Mouse (Mus musculus): ENCODE data around the gene Sec14l2. TPM values are rescaled to one million over a fixed set of nuclear protein-coding genes. Genes with fewer than 3 reads are reported as not detected.
"Not testable (repeated sequence)": the region's sequence is repeated elsewhere in the genome, so short reads cannot be mapped to it uniquely, and the experiment has no call there.

Sec14l2 gene
- polyA plus RNA-seq, 1 experiment from 2014 or later = 4.8 TPM

DNA sequence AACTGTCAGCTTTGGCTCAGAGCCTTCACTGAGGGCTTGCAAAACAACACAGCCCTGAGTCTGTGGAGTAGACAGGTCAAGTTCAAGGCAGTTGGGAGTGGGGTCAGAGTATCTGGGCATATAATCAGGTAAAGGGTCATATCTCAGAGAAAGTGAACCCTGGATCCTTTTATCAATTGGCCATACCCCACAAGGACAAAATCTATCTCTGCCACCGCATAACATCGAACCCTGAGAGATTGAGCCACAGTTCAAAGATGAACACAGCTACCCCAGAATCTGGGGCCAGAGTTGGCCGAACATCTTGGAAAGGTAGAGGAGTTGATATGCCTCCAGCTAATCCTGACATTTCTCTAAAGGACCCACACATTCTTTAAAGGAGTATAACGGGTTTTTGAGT is 11.2 kb downstream of the Sec14l2 start:
- H3K9me3 ChIP-seq (replicated peaks; ENCODE audit: control insufficient read depth, low read length, poor library complexity, severe bottlenecking) = no peaks in the 10 kb centered on the region
- H3K9ac ChIP-seq (ENCODE audit: low read depth, low read length) = no peak overlapping the region
- H3K4me3 ChIP-seq (ENCODE audit: low read depth, low read length) = no peak overlapping the region
- H3K27me3 ChIP-seq (ENCODE audit: control insufficient read depth, insufficient read depth, low read depth, low read length) = no peaks in the 10 kb centered on the region
- H3K4me1 ChIP-seq (ENCODE audit: control insufficient read depth, insufficient read depth, low read length) = no peaks in the 10 kb centered on the region; the same call in 1 of the 2 replicates
- H3K36me3 ChIP-seq (ENCODE audit: control insufficient read depth, insufficient read depth, low read length) = 0 out of 2 replicates have a peak, but pooled peaks cover 7% of the 10 kb centered on the region
- H3K4me2 ChIP-seq (ENCODE audit: low read length) = no peak overlapping the region
- no peak overlapping the region for H3K27ac ChIP-seq (ENCODE audit: low read length)
- no peak for ATAC-seq
- 93% methylated on average over 4 of the region's 4 CpGs for WGBS

DNA sequence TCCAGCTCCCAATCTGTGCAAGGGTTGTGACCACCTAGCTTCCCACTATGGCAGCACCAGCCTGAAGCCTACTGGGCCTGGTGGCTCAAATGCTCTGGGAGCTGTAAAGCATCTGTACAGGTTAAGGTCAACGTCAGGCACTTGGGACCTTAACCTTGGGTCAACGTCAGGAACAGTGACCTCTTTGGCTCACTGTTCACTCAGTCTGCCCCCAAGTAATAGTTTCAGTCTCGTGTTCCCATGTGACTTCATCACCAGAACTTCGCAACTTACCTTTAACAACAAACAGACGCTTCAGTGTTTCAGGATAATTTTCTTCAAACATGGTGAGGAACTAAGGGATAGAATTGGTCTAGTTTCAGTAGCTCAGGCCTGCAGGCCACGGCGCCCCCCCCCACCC is 14.5 kb downstream of the Sec14l2 start:
- no peak for ATAC-seq
- no peak overlapping the region for H3K9ac ChIP-seq (ENCODE audit: low read depth, low read length)
- H3K4me2 ChIP-seq (ENCODE audit: low read length) = no peak overlapping the region
- no peaks in the 10 kb centered on the region for H3K9me3 ChIP-seq (replicated peaks; ENCODE audit: control insufficient read depth, low read length, poor library complexity, severe bottlenecking)
- H3K27ac ChIP-seq (ENCODE audit: low read length) = no peak overlapping the region
- H3K4me3 ChIP-seq (ENCODE audit: low read depth, low read length) = no peak overlapping the region
- 0 out of 2 replicates have a peak, but pooled peaks cover 7% of the 10 kb centered on the region for H3K36me3 ChIP-seq (ENCODE audit: control insufficient read depth, insufficient read depth, low read length)
- no peaks in the 10 kb centered on the region for H3K27me3 ChIP-seq (ENCODE audit: control insufficient read depth, insufficient read depth, low read depth, low read length)
- WGBS = 89% methylated on average over 7 of the region's 7 CpGs
- no peaks in the 10 kb centered on the region for H3K4me1 ChIP-seq (ENCODE audit: control insufficient read depth, insufficient read depth, low read length)

DNA sequence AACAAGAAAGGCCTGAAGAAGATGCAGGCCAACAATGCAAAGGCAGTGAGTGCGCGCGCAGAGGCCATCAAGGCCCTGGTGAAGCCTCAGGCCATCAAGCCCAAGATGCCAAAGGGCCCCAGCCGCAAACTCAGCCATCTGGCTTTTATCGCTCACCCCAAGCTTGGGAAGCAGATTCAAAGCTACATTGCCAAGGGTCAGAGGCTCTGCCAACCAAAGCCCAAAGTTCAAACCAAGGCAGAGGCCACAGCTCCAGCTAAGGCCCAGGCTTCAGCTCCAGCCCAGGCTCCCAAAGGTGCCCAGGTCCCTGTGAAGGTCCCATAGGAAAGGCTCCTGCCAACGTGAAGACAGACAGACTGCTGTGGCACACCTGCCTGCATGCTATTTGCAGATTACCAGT is 15.3 kb downstream of the Sec14l2 start:
- H3K9ac ChIP-seq (ENCODE audit: low read depth, low read length); H3K27ac ChIP-seq (ENCODE audit: low read length); H3K4me2 ChIP-seq (ENCODE audit: low read length); H3K27me3 ChIP-seq (ENCODE audit: control insufficient read depth, insufficient read depth, low read depth, low read length); H3K36me3 ChIP-seq (ENCODE audit: control insufficient read depth, insufficient read depth, low read length); H3K4me1 ChIP-seq (ENCODE audit: control insufficient read depth, insufficient read depth, low read length); H3K9me3 ChIP-seq (replicated peaks; ENCODE audit: control insufficient read depth, low read length, poor library complexity, severe bottlenecking); ATAC-seq; H3K4me3 ChIP-seq (ENCODE audit: low read depth, low read length): not testable (repeated sequence)
- 91% methylated on average over 3 of the region's 6 CpGs for WGBS

DNA sequence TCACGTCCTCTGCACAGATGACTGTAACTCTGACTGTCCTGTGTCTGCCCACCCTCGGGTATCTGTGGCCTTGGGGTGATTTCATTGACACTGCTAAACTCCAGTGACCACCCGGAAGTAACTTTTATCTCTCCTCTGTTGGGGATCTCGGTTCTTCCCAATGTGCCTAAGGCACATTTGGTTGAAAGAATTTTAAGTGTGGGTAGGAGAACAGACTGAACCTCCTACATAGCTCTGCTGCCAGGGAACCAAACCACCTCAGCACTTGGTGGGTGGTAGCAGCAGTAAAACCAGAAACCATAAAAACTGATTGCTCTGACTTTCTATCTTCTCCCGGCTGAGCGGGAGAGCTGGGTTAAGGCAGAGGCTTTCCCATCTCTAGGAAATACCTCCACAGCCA is 17.8 kb downstream of the Sec14l2 start:
- Histone ChIP-seq H3K4me3 (ENCODE audit: low read depth, low read length) (no peak overlapping the region), H3K36me3 (ENCODE audit: control insufficient read depth, insufficient read depth, low read length) (0 out of 2 replicates have a peak, but pooled peaks cover 3% of the 10 kb centered on the region), H3K27me3 (ENCODE audit: control insufficient read depth, insufficient read depth, low read depth, low read length) (no peaks in the 10 kb centered on the region), H3K4me1 (ENCODE audit: control insufficient read depth, insufficient read depth, low read length) (no peaks in the 10 kb centered on the region), H3K4me2 (ENCODE audit: low read length) (no peak overlapping the region), H3K9ac (ENCODE audit: low read depth, low read length) (no peak overlapping the region), H3K27ac (ENCODE audit: low read length) (no peak overlapping the region), H3K9me3 (replicated peaks; ENCODE audit: control insufficient read depth, low read length, poor library complexity, severe bottlenecking) (no peaks in the 10 kb centered on the region)
- ATAC-seq = no peak
- 78% methylated on average over 6 of the region's 6 CpGs for WGBS

DNA sequence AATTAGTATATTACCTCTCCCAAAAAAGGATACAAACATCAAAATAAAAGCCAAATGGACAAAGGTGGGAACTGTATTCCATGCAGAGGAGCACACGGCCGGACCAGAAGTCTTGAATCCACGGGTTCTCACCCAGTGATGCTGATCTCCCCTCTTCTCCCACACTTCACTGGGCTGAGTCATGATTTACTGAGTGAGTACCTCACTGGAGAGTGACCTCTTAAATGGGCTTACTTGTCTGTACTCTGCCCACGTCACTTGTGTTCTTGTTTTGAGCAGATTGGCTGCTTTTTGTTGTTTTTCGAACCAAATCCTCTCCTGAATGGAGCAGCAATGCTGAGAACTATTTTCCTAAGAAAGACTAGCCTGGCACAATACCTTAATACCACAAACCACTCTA is 18.2 kb downstream of the Sec14l2 start:
- Histone ChIP-seq H3K9ac (ENCODE audit: low read depth, low read length) (no peak overlapping the region), H3K36me3 (ENCODE audit: control insufficient read depth, insufficient read depth, low read length) (0 out of 2 replicates have a peak, but pooled peaks cover 3% of the 10 kb centered on the region), H3K4me3 (ENCODE audit: low read depth, low read length) (no peak overlapping the region), H3K27me3 (ENCODE audit: control insufficient read depth, insufficient read depth, low read depth, low read length) (no peaks in the 10 kb centered on the region), H3K9me3 (replicated peaks; ENCODE audit: control insufficient read depth, low read length, poor library complexity, severe bottlenecking) (no peaks in the 10 kb centered on the region), H3K4me2 (ENCODE audit: low read length) (no peak overlapping the region), H3K27ac (ENCODE audit: low read length) (no peak overlapping the region), H3K4me1 (ENCODE audit: control insufficient read depth, insufficient read depth, low read length) (no peaks in the 10 kb centered on the region)
- ATAC-seq = no peak
- 87% methylated on average over 5 of the region's 5 CpGs for WGBS

DNA sequence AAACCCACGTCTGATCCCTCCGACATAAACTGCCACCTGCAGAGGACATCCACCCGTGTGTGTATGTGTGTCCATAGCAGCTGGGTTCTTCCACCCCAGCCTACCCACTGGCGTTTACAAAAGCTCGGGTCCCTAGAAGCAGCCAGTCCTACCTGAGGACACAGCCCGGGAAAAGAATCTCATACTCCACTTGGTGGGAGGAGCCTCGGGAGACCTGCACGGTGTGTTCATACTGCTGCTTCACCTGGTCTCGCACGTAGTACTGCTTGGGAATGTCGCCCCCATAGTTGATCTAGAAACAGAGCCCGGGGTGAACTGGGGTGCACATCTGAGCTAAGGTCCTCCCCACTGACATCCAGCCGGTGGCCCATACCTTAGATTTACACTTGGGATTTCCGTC is 19.7 kb downstream of the Sec14l2 start:
- no peaks in the 10 kb centered on the region for H3K27me3 ChIP-seq (ENCODE audit: control insufficient read depth, insufficient read depth, low read depth, low read length)
- H3K4me3 ChIP-seq (ENCODE audit: low read depth, low read length) = no peak overlapping the region
- H3K36me3 ChIP-seq (ENCODE audit: control insufficient read depth, insufficient read depth, low read length) = 0 out of 2 replicates have a peak, but pooled peaks cover 1% of the 10 kb centered on the region
- no peak for ATAC-seq
- H3K4me1 ChIP-seq (ENCODE audit: control insufficient read depth, insufficient read depth, low read length) = no peaks in the 10 kb centered on the region
- H3K4me2 ChIP-seq (ENCODE audit: low read length) = no peak overlapping the region
- no peak overlapping the region for H3K9ac ChIP-seq (ENCODE audit: low read depth, low read length)
- no peak overlapping the region for H3K27ac ChIP-seq (ENCODE audit: low read length)
- WGBS = 83% methylated on average over 14 of the region's 14 CpGs
- H3K9me3 ChIP-seq (replicated peaks; ENCODE audit: control insufficient read depth, low read length, poor library complexity, severe bottlenecking) = no peaks in the 10 kb centered on the region

DNA sequence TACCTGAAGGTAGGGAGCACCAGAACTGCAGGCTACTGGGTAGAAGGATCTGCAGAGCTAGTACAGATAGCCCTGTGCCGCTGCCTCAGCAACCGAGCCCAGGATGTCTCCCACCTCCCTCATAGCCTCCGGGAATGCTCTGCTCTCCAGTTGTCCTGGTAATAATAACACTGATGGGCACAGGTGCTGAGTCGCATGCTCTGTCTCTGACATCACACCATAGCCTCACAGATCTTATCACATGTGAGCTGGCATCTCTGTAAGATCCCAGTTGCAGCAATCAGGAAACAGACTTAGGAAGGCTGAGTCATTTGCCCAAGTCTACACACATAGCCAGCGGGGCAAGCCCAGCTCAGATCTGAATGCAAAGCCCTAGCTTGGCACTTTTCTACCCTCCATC is 21.4 kb downstream of the Sec14l2 start:
- WGBS = 89% methylated on average over 5 of the region's 5 CpGs
- Histone ChIP-seq H3K4me1 (ENCODE audit: control insufficient read depth, insufficient read depth, low read length) (peaks cover 6% of the 10 kb centered on the region), H3K27me3 (ENCODE audit: control insufficient read depth, insufficient read depth, low read depth, low read length) (no peaks in the 10 kb centered on the region), H3K9me3 (replicated peaks; ENCODE audit: control insufficient read depth, low read length, poor library complexity, severe bottlenecking) (no peaks in the 10 kb centered on the region), H3K9ac (ENCODE audit: low read depth, low read length) (no peak overlapping the region), H3K4me3 (ENCODE audit: low read depth, low read length) (no peak overlapping the region), H3K4me2 (ENCODE audit: low read length) (no peak overlapping the region), H3K36me3 (ENCODE audit: control insufficient read depth, insufficient read depth, low read length) (no peaks in the 10 kb centered on the region), H3K27ac (ENCODE audit: low read length) (no peak overlapping the region)
- no peak for ATAC-seq

DNA sequence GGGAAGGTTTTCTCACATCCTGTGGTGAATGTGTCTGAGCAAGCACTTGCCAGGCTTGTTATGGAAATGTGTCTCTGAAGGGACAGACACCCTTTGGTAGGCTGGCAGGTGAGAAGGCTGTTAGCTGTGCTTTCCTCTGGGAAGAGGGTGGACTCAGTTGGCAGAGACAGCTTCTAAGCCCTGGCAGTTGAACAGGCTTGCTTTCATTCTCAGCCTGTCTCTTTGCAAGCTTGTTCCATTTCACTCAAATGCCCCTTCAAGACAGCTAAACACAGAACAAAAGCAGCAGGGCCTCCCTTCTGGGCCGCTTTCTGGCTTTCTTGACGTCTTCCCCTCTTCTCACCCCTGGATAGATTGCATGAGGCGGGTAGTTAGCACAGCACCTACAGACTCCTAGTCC is 23.8 kb downstream of the Sec14l2 start:
- Histone ChIP-seq H3K9me3 (replicated peaks; ENCODE audit: control insufficient read depth, low read length, poor library complexity, severe bottlenecking) (no peaks in the 10 kb centered on the region), H3K4me1 (ENCODE audit: control insufficient read depth, insufficient read depth, low read length) (peaks cover 21% of the 10 kb centered on the region), H3K4me2 (ENCODE audit: low read length) (no peak overlapping the region), H3K36me3 (ENCODE audit: control insufficient read depth, insufficient read depth, low read length) (no peaks in the 10 kb centered on the region), H3K9ac (ENCODE audit: low read depth, low read length) (no peak overlapping the region), H3K4me3 (ENCODE audit: low read depth, low read length) (no peak overlapping the region), H3K27me3 (ENCODE audit: control insufficient read depth, insufficient read depth, low read depth, low read length) (no peaks in the 10 kb centered on the region), H3K27ac (ENCODE audit: low read length) (no peak overlapping the region)
- 61% methylated on average over 3 of the region's 3 CpGs for WGBS
- no peak for ATAC-seq

DNA sequence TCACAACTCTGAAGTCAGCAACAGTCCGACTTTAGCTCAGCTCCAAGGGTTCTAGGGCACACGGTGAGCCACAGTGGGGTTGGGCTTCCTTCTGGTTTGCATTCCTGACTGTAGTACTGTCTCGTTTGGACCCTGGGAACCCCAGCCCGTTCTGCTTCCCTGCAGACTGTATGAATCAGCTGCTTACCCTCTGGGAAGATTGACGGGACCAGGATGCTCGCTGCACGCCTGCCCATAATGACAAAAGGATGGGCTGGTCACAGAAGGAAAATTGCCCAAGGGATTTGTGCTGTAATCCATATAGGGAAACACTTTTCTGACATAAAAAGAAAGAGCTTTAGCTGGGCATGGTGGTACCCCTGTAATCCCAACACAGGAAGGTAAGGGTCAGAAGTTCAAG is 24.4 kb downstream of the Sec14l2 start:
- H3K27ac ChIP-seq (ENCODE audit: low read length) = no peak overlapping the region
- H3K27me3 ChIP-seq (ENCODE audit: control insufficient read depth, insufficient read depth, low read depth, low read length) = no peaks in the 10 kb centered on the region
- H3K36me3 ChIP-seq (ENCODE audit: control insufficient read depth, insufficient read depth, low read length) = no peaks in the 10 kb centered on the region
- no peak for ATAC-seq
- H3K9ac ChIP-seq (ENCODE audit: low read depth, low read length) = no peak overlapping the region
- H3K4me1 ChIP-seq (ENCODE audit: control insufficient read depth, insufficient read depth, low read length) = peaks cover 24% of the 10 kb centered on the region
- 74% methylated on average over 7 of the region's 7 CpGs for WGBS
- no peaks in the 10 kb centered on the region for H3K9me3 ChIP-seq (replicated peaks; ENCODE audit: control insufficient read depth, low read length, poor library complexity, severe bottlenecking)
- no peak overlapping the region for H3K4me3 ChIP-seq (ENCODE audit: low read depth, low read length)
- H3K4me2 ChIP-seq (ENCODE audit: low read length) = no peak overlapping the region

Data from midbrain, embryonic 16.5 days (tissue).